Comparison of ENCODE assay signal across 16 mouse cellular contexts in the genomic region with DNA sequence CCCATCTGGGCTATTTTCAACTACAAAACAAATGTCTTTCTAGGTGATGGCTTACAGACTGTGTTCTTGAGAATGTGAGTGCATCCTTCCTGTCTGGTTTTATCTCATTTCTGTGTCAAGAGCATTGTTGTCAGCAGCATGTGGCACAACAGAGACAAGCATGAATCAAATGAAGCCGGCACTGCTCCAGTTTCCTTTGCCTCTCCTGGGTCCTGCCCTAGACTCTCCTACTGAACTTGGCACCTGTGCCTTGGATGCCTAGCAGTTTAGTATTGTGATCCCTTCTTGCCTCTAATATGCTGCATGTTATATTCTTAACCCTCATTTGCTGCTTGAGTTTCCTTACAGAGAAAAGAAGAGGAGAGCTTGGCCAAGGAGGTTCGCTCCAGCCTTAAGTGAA.
A peak's percentile ranks its signal among the peaks of the same experiment; 100 is the strongest.
DNase-seq lines count a peak whose midpoint lies in the region; ATAC-seq and TF ChIP-seq lines count a peak whose summit lies in the region.
"Had no signal": no experiment of that assay in that cellular context is flagged by ENCODE, and none has a peak within 500 bp of the region (broad histone marks: within the 10 kb centered on the region; RNA-seq: fewer than 3 reads in every experiment).

No protein-coding gene starts in this region.

- 31% methylated on average over 2 of the region's 2 CpGs for WGBS in forebrain, embryonic 10.5 days
- 20% methylated on average over 2 of the region's 2 CpGs for WGBS in forebrain, postnatal 0 days
- 7% methylated on average over 2 of the region's 2 CpGs for WGBS in forebrain, embryonic 16.5 days
- WGBS in heart, embryonic 11.5 days (ENCODE audit: insufficient replicate concordance), result 46% methylated on average over 2 of the region's 2 CpGs

- no peak for ATAC-seq in forebrain, postnatal 0 days
- no peak for ATAC-seq in forebrain, embryonic 16.5 days
- ATAC-seq in inflammation-experienced regulatory T-cells, adult 6 months, result no peak
- no peak for ATAC-seq in heart, embryonic 11.5 days (replicated peaks; ENCODE audit: insufficient number of reproducible peaks, low FRiP score, low TSS enrichment)
- ATAC-seq: CD4-positive, CD25-positive, alpha-beta regulatory T cell, adult 4 months; intestine, embryonic 16.5 days had no signal

- H3K9ac ChIP-seq in forebrain, postnatal 0 days, result no peak overlapping the region
- no peak overlapping the region for H3K9ac ChIP-seq in forebrain, embryonic 16.5 days (replicated peaks; ENCODE audit: low read depth, low read length)
- no peak overlapping the region for H3K9ac ChIP-seq in heart, embryonic 11.5 days (ENCODE audit: low read depth, low read length)
- H3K9ac ChIP-seq: limb, embryonic 13.5 days; neural tube, embryonic 12.5 days had no signal

- DNase-seq in forebrain, embryonic 10.5 days (ENCODE audit: extremely low spot score, low spot score), result peak; percentile 18
- DNase-seq in forebrain, postnatal 0 days, result no peak
- peak; percentile 2 to 35 for DNase-seq in adrenal gland, postnatal 36 days
- peak; percentile 22 for DNase-seq in cerebellum, adult 9-10 months
- DNase-seq in layer of hippocampus, adult 9-11 months, result no peak
- DNase-seq: heart, adult 18-20 months; heart, postnatal 10 days; layer of hippocampus, postnatal 36 days; lung, adult 18-20 months had no signal

- no peak for TF ChIP-seq CTCF in forebrain, postnatal 0 days (IDR thresholded peaks at IDR 0.05; ENCODE audit: low read depth)

- H3K27me3 ChIP-seq in forebrain, embryonic 10.5 days (ENCODE audit: poor library complexity, severe bottlenecking), result no peaks in the 10 kb centered on the region
- no peaks in the 10 kb centered on the region for H3K27me3 ChIP-seq in forebrain, postnatal 0 days (ENCODE audit: insufficient read depth, low read length)
- H3K27me3 ChIP-seq in forebrain, embryonic 16.5 days (replicated peaks; ENCODE audit: control insufficient read depth, insufficient read depth, low read length), result no peaks in the 10 kb centered on the region
- no peaks in the 10 kb centered on the region for H3K27me3 ChIP-seq in heart, embryonic 11.5 days (ENCODE audit: control insufficient read depth, insufficient read depth, low read length)
- H3K27me3 ChIP-seq: neural tube, embryonic 12.5 days had no signal

- no peaks in the 10 kb centered on the region for H3K9me3 ChIP-seq in forebrain, embryonic 10.5 days
- no peaks in the 10 kb centered on the region for H3K9me3 ChIP-seq in forebrain, postnatal 0 days (ENCODE audit: low read length)
- no peaks in the 10 kb centered on the region for H3K9me3 ChIP-seq in forebrain, embryonic 16.5 days (ENCODE audit: control insufficient read depth, low read length)
- no peaks in the 10 kb centered on the region for H3K9me3 ChIP-seq in heart, embryonic 11.5 days (replicated peaks; ENCODE audit: control insufficient read depth, low read length)
- H3K9me3 ChIP-seq: limb, embryonic 13.5 days; neural tube, embryonic 12.5 days had no signal

- H3K36me3 ChIP-seq in forebrain, embryonic 10.5 days (replicated peaks), result no peaks in the 10 kb centered on the region
- H3K36me3 ChIP-seq in forebrain, postnatal 0 days (ENCODE audit: insufficient read depth), result no peaks in the 10 kb centered on the region
- H3K36me3 ChIP-seq in forebrain, embryonic 16.5 days (ENCODE audit: control insufficient read depth, insufficient read depth), result no peaks in the 10 kb centered on the region
- H3K36me3 ChIP-seq in heart, embryonic 11.5 days (ENCODE audit: control insufficient read depth, insufficient read depth, low read length), result no peaks in the 10 kb centered on the region
- H3K36me3 ChIP-seq: limb, embryonic 13.5 days; neural tube, embryonic 12.5 days had no signal

- no peak overlapping the region for H3K4me3 ChIP-seq in forebrain, embryonic 10.5 days
- H3K4me3 ChIP-seq in forebrain, postnatal 0 days (ENCODE audit: low read depth, low read length), result no peak overlapping the region
- H3K4me3 ChIP-seq in forebrain, embryonic 16.5 days (replicated peaks; ENCODE audit: low read length), result no peak overlapping the region
- no peak overlapping the region for H3K4me3 ChIP-seq in heart, embryonic 11.5 days (ENCODE audit: low read depth, low read length)
- H3K4me3 ChIP-seq: limb, embryonic 13.5 days; neural tube, embryonic 12.5 days had no signal

- no peak overlapping the region for H3K4me2 ChIP-seq in forebrain, postnatal 0 days (ENCODE audit: low read depth)
- H3K4me2 ChIP-seq in forebrain, embryonic 16.5 days (ENCODE audit: low read length), result no peak overlapping the region
- no peak overlapping the region for H3K4me2 ChIP-seq in heart, embryonic 11.5 days
- H3K4me2 ChIP-seq: limb, embryonic 13.5 days; neural tube, embryonic 12.5 days had no signal

- H3K27ac ChIP-seq in forebrain, embryonic 10.5 days, result peak overlapping the region; percentile 68
- no peak overlapping the region for H3K27ac ChIP-seq in forebrain, postnatal 0 days (ENCODE audit: low read depth, low read length)
- H3K27ac ChIP-seq in forebrain, embryonic 16.5 days (ENCODE audit: low read length), result peak overlapping the region; percentile 80
- no peak overlapping the region for H3K27ac ChIP-seq in heart, embryonic 11.5 days (ENCODE audit: low read depth, low read length)
- H3K27ac ChIP-seq: limb, embryonic 13.5 days; neural tube, embryonic 12.5 days had no signal

- peaks cover 36% of the 10 kb centered on the region for H3K4me1 ChIP-seq in forebrain, embryonic 10.5 days
- no peaks in the 10 kb centered on the region for H3K4me1 ChIP-seq in forebrain, postnatal 0 days (ENCODE audit: insufficient read depth)
- peaks cover 5% of the 10 kb centered on the region for H3K4me1 ChIP-seq in forebrain, embryonic 16.5 days (replicated peaks; ENCODE audit: control insufficient read depth, insufficient read depth, low read length)
- no peaks in the 10 kb centered on the region for H3K4me1 ChIP-seq in heart, embryonic 11.5 days (ENCODE audit: control insufficient read depth, insufficient read depth, low read length)

Comparison
In these comparisons a context has a peak if more than half of its experiments do, and no peak if none do; other contexts are left out.
1. DNase-seq: peak in forebrain, embryonic 10.5 days (single experiment), adrenal gland, postnatal 36 days (2 of 2) and cerebellum, adult 9-10 months (single experiment); none in forebrain, postnatal 0 days (single experiment) and layer of hippocampus, adult 9-11 months (single experiment).
2. H3K27ac ChIP-seq: peak in forebrain, embryonic 10.5 days (single experiment) and forebrain, embryonic 16.5 days (single experiment); none in forebrain, postnatal 0 days (single experiment) and heart, embryonic 11.5 days (single experiment).